Mouse (Mus musculus) adrenal gland, postnatal 36 days (tissue): ENCODE measurements around the gene Sypl2. TPM values are rescaled to one million over a fixed set of nuclear protein-coding genes. Genes with fewer than 3 reads are reported as not detected.

ENCODE experiments used
- DNase-seq, 2 experiments: peaks; one replicate each; pipeline ENCODE4 v3.0.0; 2021; ENCODE audit warnings: mixed read lengths in 1 of 2
- total RNA-seq, 2 experiments: library from RNA; stranded (reverse); gene quantifications; 2 replicates each; pipeline ENCODE4 v1.2.3; 2021

Sypl2 gene
- total RNA-seq, 2 experiments from 2014 or later, result 0.13 to 0.46 TPM

GRCm38 (mm10) chr3:108178756-108179715, 47.4 kb downstream of the Sypl2 start:
- DNase-seq, result no peak

- DNase-seq, result peak; percentile 70 to 71
These were observed 51.5 kb downstream of the Sypl2 start for GRCm38 (mm10) chr3:108174672-108175531.

- no peak for DNase-seq
These were observed 57.2 kb downstream of the Sypl2 start for GRCm38 (mm10) chr3:108169199-108169598.

DNA sequence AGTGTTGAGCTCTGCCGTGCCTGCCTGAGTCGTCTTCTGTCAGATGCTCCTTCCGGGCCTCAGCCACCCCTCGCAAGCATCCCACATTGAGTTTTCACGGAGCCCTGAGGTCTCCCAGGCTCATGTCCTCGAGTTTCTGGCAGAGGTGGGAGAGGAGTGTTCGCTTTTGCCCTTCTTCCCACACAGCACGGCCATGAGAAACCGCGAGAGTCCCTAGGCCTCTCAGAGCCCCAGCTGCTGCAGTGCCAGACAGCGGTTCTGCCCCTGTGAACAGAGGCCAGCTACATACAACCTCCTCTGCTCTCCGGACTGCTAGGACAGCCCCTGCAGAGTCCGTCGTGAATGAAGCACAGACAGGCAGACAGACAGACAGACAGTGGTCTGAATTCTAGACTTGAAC, 58.9 kb downstream of the Sypl2 start:
- no peak for DNase-seq

GRCm38 (mm10) chr3:108166486-108167211, 59.8 kb downstream of the Sypl2 start:
- peak; percentile 24 to 51 for DNase-seq

GRCm38 (mm10) chr3:108165532-108166315, 60.7 kb downstream of the Sypl2 start:
- no peak for DNase-seq

DNA sequence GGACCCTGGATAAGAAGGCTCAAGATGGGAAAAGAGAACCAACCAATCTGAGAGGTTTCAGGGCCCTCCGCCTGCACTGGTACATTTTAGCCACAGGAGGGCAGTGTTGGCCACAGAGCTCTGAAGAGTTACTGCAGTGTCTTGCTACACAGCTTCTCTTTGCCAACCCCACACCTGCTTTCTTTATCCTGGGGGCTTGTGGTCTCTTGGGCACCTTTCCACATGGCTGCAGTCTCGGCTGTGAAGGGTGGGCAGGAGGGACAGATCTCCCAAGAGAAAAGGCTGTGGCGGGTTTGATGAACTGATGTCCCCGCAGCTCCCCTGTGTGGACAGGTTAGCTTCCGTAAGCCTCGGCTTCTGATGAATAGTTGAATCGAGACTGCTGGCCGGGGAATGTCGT, 61.6 kb downstream of the Sypl2 start:
- peak; percentile 80 to 84 for DNase-seq

DNA sequence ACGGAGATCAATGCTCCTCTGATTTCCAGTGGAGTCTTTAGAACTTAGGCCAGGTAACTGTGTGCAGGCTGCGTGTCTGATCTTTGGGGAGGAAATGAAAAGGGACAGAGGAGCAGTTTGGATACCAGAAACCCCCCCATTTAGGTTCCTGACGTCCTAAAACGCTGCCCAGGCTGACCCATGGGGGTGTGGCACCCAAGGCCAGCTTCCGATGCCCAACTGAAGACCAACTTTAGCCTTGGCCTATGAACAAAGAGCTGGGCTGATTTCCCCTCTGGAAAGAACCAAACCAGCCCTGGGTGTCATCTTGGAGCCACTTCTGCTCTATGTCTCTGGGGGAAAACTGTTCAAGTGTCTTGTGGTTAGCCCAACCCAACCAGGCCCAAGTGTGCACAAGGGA, 62.4 kb downstream of the Sypl2 start:
- no peak for DNase-seq

Other genes with a start within 250 kb of the Sypl2 start
- 100 to 1,000 TPM; 143 to 261 TPM for gene Gstm2, start 240.2 kb downstream of the Sypl2 start, total RNA-seq
- 100 to 1,000 TPM; 325 to 425 TPM for gene Gstm1, start 208.7 kb downstream of the Sypl2 start, total RNA-seq
- gene Gstm4, start 181.8 kb downstream of the Sypl2 start, total RNA-seq, result 10 to 100 TPM; 12.0 to 19.0 TPM
- gene Ampd2, start 140.0 kb downstream of the Sypl2 start, total RNA-seq, result 100 to 1,000 TPM; 133 to 143 TPM
- 10 to 100 TPM; 11.5 to 14.7 TPM for gene Gnat2, start 133.9 kb downstream of the Sypl2 start, total RNA-seq
- 100 to 1,000 TPM; 159 to 181 TPM for gene Gnai3, start 80.5 kb downstream of the Sypl2 start, total RNA-seq
- under 1 TPM; 0.13 to 0.16 TPM for gene Gpr61, start 71.8 kb downstream of the Sypl2 start, total RNA-seq
- 10 to 100 TPM; 20.0 to 22.3 TPM for gene Amigo1, start 40.3 kb downstream of the Sypl2 start, total RNA-seq
- gene Cyb561d1, start 25.4 kb downstream of the Sypl2 start, total RNA-seq, result 1 to 10 TPM; 6.5 to 7.7 TPM
- gene Atxn7l2, start 15.7 kb downstream of the Sypl2 start, total RNA-seq, result 1 to 10 TPM; 7.6 to 9.7 TPM
- 10 to 100 TPM; 96.6 to 97.5 TPM for gene Psma5, start 30.3 kb upstream of the Sypl2 start, total RNA-seq
- 10 to 100 TPM; 40.7 to 50.8 TPM for gene Sort1, start 57.4 kb upstream of the Sypl2 start, total RNA-seq
- gene Mybphl, start 138.3 kb upstream of the Sypl2 start, total RNA-seq, result not detected
- gene Psrc1, start 157.2 kb upstream of the Sypl2 start, total RNA-seq, result 1 to 10 TPM; 1.0 to 1.6 TPM
- gene Celsr2, start 188.9 kb upstream of the Sypl2 start, total RNA-seq, result 1 to 10 TPM; 5.6 to 8.1 TPM
- 100 to 1,000 TPM; 185 to 210 TPM for gene Sars, start 218.6 kb upstream of the Sypl2 start, total RNA-seq